Mouse (Mus musculus): ENCODE data around the gene Zfp488. TPM values are rescaled to one million over a fixed set of nuclear protein-coding genes. Genes with fewer than 3 reads are reported as not detected.
A peak's percentile ranks its signal among the peaks of the same experiment; 100 is the strongest.

Gene Zfp488
- polyA plus RNA-seq, 1 experiment = not detected

- no peak for TF ChIP-seq CEBPB (IDR thresholded peaks at IDR 0.05; ENCODE audit: low read depth)
- no peak for TF ChIP-seq CTCF (IDR thresholded peaks at IDR 0.05; ENCODE audit: control insufficient read depth, insufficient read depth, insufficient read length)
- TF ChIP-seq MYOG (IDR thresholded peaks at IDR 0.05; ENCODE audit: control insufficient read depth, extremely low read depth, insufficient read length) = no peak
- TF ChIP-seq USF1 (IDR thresholded peaks at IDR 0.05; ENCODE audit: low read depth) = no peak
- no peak for TF ChIP-seq MYOD1 (IDR thresholded peaks at IDR 0.05; ENCODE audit: control insufficient read depth, insufficient read length, low read depth)
- no peaks in the 10 kb centered on the region for H3K27me3 ChIP-seq (ENCODE audit: control insufficient read depth, insufficient read depth, insufficient read length)
- H3K79me3 ChIP-seq (ENCODE audit: low read depth) = no peaks in the 10 kb centered on the region
- no peaks in the 10 kb centered on the region for H3K36me3 ChIP-seq (ENCODE audit: control insufficient read depth, insufficient read depth)
- H3K4me3 ChIP-seq (ENCODE audit: insufficient read depth, poor library complexity, severe bottlenecking) = no peak overlapping the region
- H3ac ChIP-seq (ENCODE audit: control insufficient read depth, insufficient read length, low read depth) = no peak overlapping the region
- no peaks in the 10 kb centered on the region for H3K79me2 ChIP-seq (ENCODE audit: control insufficient read depth, insufficient read depth)
These were observed 32.4 kb downstream of the Zfp488 start for GRCm38 (mm10) chr14:33946125-33946524.

- TF ChIP-seq USF1 (IDR thresholded peaks at IDR 0.05; ENCODE audit: low read depth) (no peak), MAX (IDR thresholded peaks at IDR 0.05) (no peak), MYOD1 (IDR thresholded peaks at IDR 0.05; ENCODE audit: control insufficient read depth, insufficient read length, low read depth) (no peak), FOSL1 (IDR thresholded peaks at IDR 0.05; ENCODE audit: insufficient read depth, low read length, poor library complexity, severe bottlenecking) (no peak), CEBPB (IDR thresholded peaks at IDR 0.05; ENCODE audit: low read depth) (no peak), CTCF (IDR thresholded peaks at IDR 0.05; ENCODE audit: control insufficient read depth, insufficient read depth, insufficient read length) (no peak), MYOG (IDR thresholded peaks at IDR 0.05; ENCODE audit: control insufficient read depth, extremely low read depth, insufficient read length) (no peak)
- Histone ChIP-seq H3K27me3 (ENCODE audit: control insufficient read depth, insufficient read depth, insufficient read length) (no peaks in the 10 kb centered on the region), H3K4me3 (ENCODE audit: insufficient read depth, poor library complexity, severe bottlenecking) (no peak overlapping the region), H3K79me2 (ENCODE audit: control insufficient read depth, insufficient read depth) (no peaks in the 10 kb centered on the region), H3K36me3 (ENCODE audit: control insufficient read depth, insufficient read depth) (no peaks in the 10 kb centered on the region), H3K79me3 (ENCODE audit: low read depth) (no peaks in the 10 kb centered on the region), H3ac (ENCODE audit: control insufficient read depth, insufficient read length, low read depth) (no peak overlapping the region)
These were observed 36.3 kb downstream of the Zfp488 start for GRCm38 (mm10) chr14:33942222-33942621.

- Histone ChIP-seq H3ac (ENCODE audit: control insufficient read depth, insufficient read length, low read depth) (no peak within 1 kb of the TSS), H3K79me2 (ENCODE audit: control insufficient read depth, insufficient read depth) (no peaks in the 10 kb centered on the region), H3K27me3 (ENCODE audit: control insufficient read depth, insufficient read depth, insufficient read length) (no peaks in the 10 kb centered on the region), H3K36me3 (ENCODE audit: control insufficient read depth, insufficient read depth) (no peaks in the 10 kb centered on the region), H3K4me3 (ENCODE audit: insufficient read depth, poor library complexity, severe bottlenecking) (no peak within 1 kb of the TSS), H3K79me3 (ENCODE audit: low read depth) (no peaks in the 10 kb centered on the region)
- TF ChIP-seq USF1 (IDR thresholded peaks at IDR 0.05; ENCODE audit: low read depth) (no peak), FOSL1 (IDR thresholded peaks at IDR 0.05; ENCODE audit: insufficient read depth, low read length, poor library complexity, severe bottlenecking) (no peak), CEBPB (IDR thresholded peaks at IDR 0.05; ENCODE audit: low read depth) (no peak), MAX (IDR thresholded peaks at IDR 0.05) (no peak), MYOG (IDR thresholded peaks at IDR 0.05; ENCODE audit: control insufficient read depth, extremely low read depth, insufficient read length) (no peak), CTCF (IDR thresholded peaks at IDR 0.05; ENCODE audit: control insufficient read depth, insufficient read depth, insufficient read length) (no peak), MYOD1 (IDR thresholded peaks at IDR 0.05; ENCODE audit: control insufficient read depth, insufficient read length, low read depth) (no peak)
These were observed 37.8 kb downstream of the Zfp488 start, which contains the start of gene Gdf2 for GRCm38 (mm10) chr14:33940739-33941138. Gene Gdf2, plus strand, starts transcription at chr14:33941039.

- Histone ChIP-seq H3K27me3 (ENCODE audit: control insufficient read depth, insufficient read depth, insufficient read length) (no peaks in the 10 kb centered on the region), H3ac (ENCODE audit: control insufficient read depth, insufficient read length, low read depth) (no peak overlapping the region), H3K79me2 (ENCODE audit: control insufficient read depth, insufficient read depth) (no peaks in the 10 kb centered on the region), H3K36me3 (ENCODE audit: control insufficient read depth, insufficient read depth) (no peaks in the 10 kb centered on the region), H3K79me3 (ENCODE audit: low read depth) (no peaks in the 10 kb centered on the region), H3K4me3 (ENCODE audit: insufficient read depth, poor library complexity, severe bottlenecking) (no peak overlapping the region)
- TF ChIP-seq MYOD1 (IDR thresholded peaks at IDR 0.05; ENCODE audit: control insufficient read depth, insufficient read length, low read depth) = no peak
- peak; percentile 24 for TF ChIP-seq CTCF (IDR thresholded peaks at IDR 0.05; ENCODE audit: control insufficient read depth, insufficient read depth, insufficient read length)
These were observed 39.4 kb downstream of the Zfp488 start for GRCm38 (mm10) chr14:33939117-33939516.

- Histone ChIP-seq H3K4me3 (ENCODE audit: insufficient read depth, poor library complexity, severe bottlenecking) (no peak overlapping the region), H3K36me3 (ENCODE audit: control insufficient read depth, insufficient read depth) (no peaks in the 10 kb centered on the region), H3K27me3 (ENCODE audit: control insufficient read depth, insufficient read depth, insufficient read length) (peaks cover 27% of the 10 kb centered on the region), H3K79me2 (ENCODE audit: control insufficient read depth, insufficient read depth) (no peaks in the 10 kb centered on the region), H3ac (ENCODE audit: control insufficient read depth, insufficient read length, low read depth) (no peak overlapping the region), H3K79me3 (ENCODE audit: low read depth) (no peaks in the 10 kb centered on the region)
- TF ChIP-seq USF1 (IDR thresholded peaks at IDR 0.05; ENCODE audit: low read depth) (no peak), MYOG (IDR thresholded peaks at IDR 0.05; ENCODE audit: control insufficient read depth, extremely low read depth, insufficient read length) (no peak), CTCF (IDR thresholded peaks at IDR 0.05; ENCODE audit: control insufficient read depth, insufficient read depth, insufficient read length) (no peak), CEBPB (IDR thresholded peaks at IDR 0.05; ENCODE audit: low read depth) (no peak), MYOD1 (IDR thresholded peaks at IDR 0.05; ENCODE audit: control insufficient read depth, insufficient read length, low read depth) (no peak), MAX (IDR thresholded peaks at IDR 0.05) (no peak), FOSL1 (IDR thresholded peaks at IDR 0.05; ENCODE audit: insufficient read depth, low read length, poor library complexity, severe bottlenecking) (no peak)
These were observed 44.7 kb downstream of the Zfp488 start for GRCm38 (mm10) chr14:33933778-33934317.

Data from C2C12 (cell line).